Mouse (Mus musculus): ENCODE data around the gene Cort. TPM values are rescaled to one million over a fixed set of nuclear protein-coding genes. Genes with fewer than 3 reads are reported as not detected.

The Cort gene
- polyA plus RNA-seq, 1 experiment from 2014 or later: not detected

GRCm38 (mm10) chr4:149150721-149151120, 24.2 kb upstream of the Cort start:
- no peak for ATAC-seq (ENCODE audit: low FRiP score, low TSS enrichment)
- 94% methylated on average over 11 of the region's 11 CpGs for WGBS

GRCm38 (mm10) chr4:149150256-149150655, 23.7 kb upstream of the Cort start:
- Histone ChIP-seq H3K9me3 (ENCODE audit: control insufficient read depth, low read length) (no peaks in the 10 kb centered on the region), H3K9ac (replicated peaks; ENCODE audit: low read length) (no peak overlapping the region), H3K4me3 (replicated peaks; ENCODE audit: low read depth, low read length) (no peak overlapping the region), H3K4me2 (ENCODE audit: low read length) (no peak overlapping the region), H3K36me3 (ENCODE audit: control insufficient read depth, insufficient read depth, low read length) (peaks cover 62% of the 10 kb centered on the region), H3K4me1 (ENCODE audit: control insufficient read depth, insufficient read depth, low read length) (no peaks in the 10 kb centered on the region), H3K27me3 (ENCODE audit: control insufficient read depth, insufficient read depth, low read length) (no peaks in the 10 kb centered on the region), H3K27ac (replicated peaks; ENCODE audit: low read depth, low read length) (no peak overlapping the region)
- ATAC-seq (ENCODE audit: low FRiP score, low TSS enrichment) (no peak), DNase-seq (no peak)
- 83% methylated on average over 11 of the region's 11 CpGs for WGBS

More at GRCm38 (mm10) chr4:149150721-149151120, 24.2 kb upstream of the Cort start:
- peaks cover 67% of the 10 kb centered on the region for H3K36me3 ChIP-seq (ENCODE audit: control insufficient read depth, insufficient read depth, low read length)
- no peak overlapping the region for H3K27ac ChIP-seq (replicated peaks; ENCODE audit: low read depth, low read length)
- no peaks in the 10 kb centered on the region for H3K4me1 ChIP-seq (ENCODE audit: control insufficient read depth, insufficient read depth, low read length)
- DNase-seq: no peak
- no peak overlapping the region for H3K4me2 ChIP-seq (ENCODE audit: low read length)
- no peaks in the 10 kb centered on the region for H3K27me3 ChIP-seq (ENCODE audit: control insufficient read depth, insufficient read depth, low read length)
- H3K9ac ChIP-seq (replicated peaks; ENCODE audit: low read length): no peak overlapping the region
- no peaks in the 10 kb centered on the region for H3K9me3 ChIP-seq (ENCODE audit: control insufficient read depth, low read length)
- H3K4me3 ChIP-seq (replicated peaks; ENCODE audit: low read depth, low read length): no peak overlapping the region

- H3K36me3 ChIP-seq (ENCODE audit: control insufficient read depth, insufficient read depth, low read length): peaks cover 56% of the 10 kb centered on the region
- WGBS: 84% methylated on average over 7 of the region's 7 CpGs
- ATAC-seq (ENCODE audit: low FRiP score, low TSS enrichment): no peak
- H3K9me3 ChIP-seq (ENCODE audit: control insufficient read depth, low read length): no peaks in the 10 kb centered on the region
- no peak overlapping the region for H3K4me2 ChIP-seq (ENCODE audit: low read length)
- no peaks in the 10 kb centered on the region for H3K27me3 ChIP-seq (ENCODE audit: control insufficient read depth, insufficient read depth, low read length)
- peak; percentile 19 for DNase-seq
- H3K9ac ChIP-seq (replicated peaks; ENCODE audit: low read length): no peak overlapping the region
- no peaks in the 10 kb centered on the region for H3K4me1 ChIP-seq (ENCODE audit: control insufficient read depth, insufficient read depth, low read length)
- H3K27ac ChIP-seq (replicated peaks; ENCODE audit: low read depth, low read length): no peak overlapping the region
- H3K4me3 ChIP-seq (replicated peaks; ENCODE audit: low read depth, low read length): no peak overlapping the region
Measured at GRCm38 (mm10) chr4:149149611-149150010, 23.0 kb upstream of the Cort start.

- Histone ChIP-seq H3K4me2 (ENCODE audit: low read length) (no peak overlapping the region), H3K27ac (replicated peaks; ENCODE audit: low read depth, low read length) (no peak overlapping the region), H3K36me3 (ENCODE audit: control insufficient read depth, insufficient read depth, low read length) (peaks cover 52% of the 10 kb centered on the region), H3K9me3 (ENCODE audit: control insufficient read depth, low read length) (no peaks in the 10 kb centered on the region), H3K9ac (replicated peaks; ENCODE audit: low read length) (no peak overlapping the region), H3K4me1 (ENCODE audit: control insufficient read depth, insufficient read depth, low read length) (no peaks in the 10 kb centered on the region), H3K27me3 (ENCODE audit: control insufficient read depth, insufficient read depth, low read length) (no peaks in the 10 kb centered on the region), H3K4me3 (replicated peaks; ENCODE audit: low read depth, low read length) (no peak overlapping the region)
- WGBS: 88% methylated on average over 9 of the region's 9 CpGs
- ATAC-seq (ENCODE audit: low FRiP score, low TSS enrichment) (no peak), DNase-seq (no peak)
Measured at GRCm38 (mm10) chr4:149149196-149149595, 22.6 kb upstream of the Cort start.

- Histone ChIP-seq H3K36me3 (ENCODE audit: control insufficient read depth, insufficient read depth, low read length) (peaks cover 41% of the 10 kb centered on the region), H3K4me3 (replicated peaks; ENCODE audit: low read depth, low read length) (no peak overlapping the region), H3K9me3 (ENCODE audit: control insufficient read depth, low read length) (no peaks in the 10 kb centered on the region), H3K27me3 (ENCODE audit: control insufficient read depth, insufficient read depth, low read length) (no peaks in the 10 kb centered on the region), H3K4me1 (ENCODE audit: control insufficient read depth, insufficient read depth, low read length) (no peaks in the 10 kb centered on the region), H3K9ac (replicated peaks; ENCODE audit: low read length) (no peak overlapping the region), H3K4me2 (ENCODE audit: low read length) (no peak overlapping the region), H3K27ac (replicated peaks; ENCODE audit: low read depth, low read length) (no peak overlapping the region)
- ATAC-seq (ENCODE audit: low FRiP score, low TSS enrichment) (no peak), DNase-seq (no peak)
- WGBS: 86% methylated on average over 4 of the region's 4 CpGs
Measured at GRCm38 (mm10) chr4:149148084-149148483, 21.5 kb upstream of the Cort start.

- Histone ChIP-seq H3K4me3 (replicated peaks; ENCODE audit: low read depth, low read length) (no peak overlapping the region), H3K9ac (replicated peaks; ENCODE audit: low read length) (no peak overlapping the region; the same call in 1 of the 2 replicates), H3K4me2 (ENCODE audit: low read length) (no peak overlapping the region), H3K27me3 (ENCODE audit: control insufficient read depth, insufficient read depth, low read length) (no peaks in the 10 kb centered on the region), H3K27ac (replicated peaks; ENCODE audit: low read depth, low read length) (no peak overlapping the region), H3K36me3 (ENCODE audit: control insufficient read depth, insufficient read depth, low read length) (peaks cover 35% of the 10 kb centered on the region), H3K4me1 (ENCODE audit: control insufficient read depth, insufficient read depth, low read length) (no peaks in the 10 kb centered on the region), H3K9me3 (ENCODE audit: control insufficient read depth, low read length) (no peaks in the 10 kb centered on the region)
- no peak for DNase-seq
- WGBS: 94% methylated on average over 7 of the region's 7 CpGs
- no peak for ATAC-seq (ENCODE audit: low FRiP score, low TSS enrichment)
Measured at GRCm38 (mm10) chr4:149147528-149147927, 21.0 kb upstream of the Cort start.

- Histone ChIP-seq H3K4me1 (ENCODE audit: control insufficient read depth, insufficient read depth, low read length) (no peaks in the 10 kb centered on the region), H3K27me3 (ENCODE audit: control insufficient read depth, insufficient read depth, low read length) (no peaks in the 10 kb centered on the region), H3K27ac (replicated peaks; ENCODE audit: low read depth, low read length) (no peak overlapping the region), H3K9ac (replicated peaks; ENCODE audit: low read length) (no peak overlapping the region), H3K9me3 (ENCODE audit: control insufficient read depth, low read length) (no peaks in the 10 kb centered on the region), H3K4me2 (ENCODE audit: low read length) (no peak overlapping the region), H3K4me3 (replicated peaks; ENCODE audit: low read depth, low read length) (no peak overlapping the region), H3K36me3 (ENCODE audit: control insufficient read depth, insufficient read depth, low read length) (peaks cover 12% of the 10 kb centered on the region)
- DNase-seq (no peak), ATAC-seq (ENCODE audit: low FRiP score, low TSS enrichment) (no peak)
- 83% methylated on average over 4 of the region's 4 CpGs for WGBS
Measured at GRCm38 (mm10) chr4:149145151-149145550, 18.6 kb upstream of the Cort start.

- H3K4me1 ChIP-seq (ENCODE audit: control insufficient read depth, insufficient read depth, low read length): no peaks in the 10 kb centered on the region
- ATAC-seq (ENCODE audit: low FRiP score, low TSS enrichment) (peak; percentile 78; the same call in 1 of the 2 replicates), DNase-seq (peak; percentile 94)
- WGBS: 8% methylated on average over 3 of the region's 3 CpGs
- H3K27ac ChIP-seq (replicated peaks; ENCODE audit: low read depth, low read length): peak overlapping the region; percentile 65
- no peaks in the 10 kb centered on the region for H3K9me3 ChIP-seq (ENCODE audit: control insufficient read depth, low read length)
- H3K4me2 ChIP-seq (ENCODE audit: low read length): no peak overlapping the region
- no peaks in the 10 kb centered on the region for H3K27me3 ChIP-seq (ENCODE audit: control insufficient read depth, insufficient read depth, low read length)
- H3K36me3 ChIP-seq (ENCODE audit: control insufficient read depth, insufficient read depth, low read length): peaks cover 5% of the 10 kb centered on the region
- H3K9ac ChIP-seq (replicated peaks; ENCODE audit: low read length): no peak overlapping the region
- no peak overlapping the region for H3K4me3 ChIP-seq (replicated peaks; ENCODE audit: low read depth, low read length)
Measured at GRCm38 (mm10) chr4:149144459-149144858, 17.9 kb upstream of the Cort start.

- no peak overlapping the region for H3K4me3 ChIP-seq (replicated peaks; ENCODE audit: low read depth, low read length)
- no peaks in the 10 kb centered on the region for H3K4me1 ChIP-seq (ENCODE audit: control insufficient read depth, insufficient read depth, low read length)
- H3K9ac ChIP-seq (replicated peaks; ENCODE audit: low read length): no peak overlapping the region
- 30% methylated on average over 4 of the region's 4 CpGs for WGBS
- no peak overlapping the region for H3K4me2 ChIP-seq (ENCODE audit: low read length)
- no peak overlapping the region for H3K27ac ChIP-seq (replicated peaks; ENCODE audit: low read depth, low read length)
- no peaks in the 10 kb centered on the region for H3K9me3 ChIP-seq (ENCODE audit: control insufficient read depth, low read length)
- H3K36me3 ChIP-seq (ENCODE audit: control insufficient read depth, insufficient read depth, low read length): no peaks in the 10 kb centered on the region
- DNase-seq (no peak), ATAC-seq (ENCODE audit: low FRiP score, low TSS enrichment) (no peak)
- no peaks in the 10 kb centered on the region for H3K27me3 ChIP-seq (ENCODE audit: control insufficient read depth, insufficient read depth, low read length)
Measured at GRCm38 (mm10) chr4:149143594-149143993, 17.0 kb upstream of the Cort start.

Measured in midbrain, embryonic 14.5 days (tissue).